Mouse (Mus musculus): ENCODE results near the gene Cdca3.
"Not testable (repeated sequence)": the region's sequence is repeated elsewhere in the genome, so short reads cannot be mapped to it uniquely, and the experiment has no call there.

Cdca3 gene

GRCm38 (mm10) chr6:124809775-124810538 is 19.4 kb upstream of the Cdca3 start:
- no peak for DNase-seq

DNA sequence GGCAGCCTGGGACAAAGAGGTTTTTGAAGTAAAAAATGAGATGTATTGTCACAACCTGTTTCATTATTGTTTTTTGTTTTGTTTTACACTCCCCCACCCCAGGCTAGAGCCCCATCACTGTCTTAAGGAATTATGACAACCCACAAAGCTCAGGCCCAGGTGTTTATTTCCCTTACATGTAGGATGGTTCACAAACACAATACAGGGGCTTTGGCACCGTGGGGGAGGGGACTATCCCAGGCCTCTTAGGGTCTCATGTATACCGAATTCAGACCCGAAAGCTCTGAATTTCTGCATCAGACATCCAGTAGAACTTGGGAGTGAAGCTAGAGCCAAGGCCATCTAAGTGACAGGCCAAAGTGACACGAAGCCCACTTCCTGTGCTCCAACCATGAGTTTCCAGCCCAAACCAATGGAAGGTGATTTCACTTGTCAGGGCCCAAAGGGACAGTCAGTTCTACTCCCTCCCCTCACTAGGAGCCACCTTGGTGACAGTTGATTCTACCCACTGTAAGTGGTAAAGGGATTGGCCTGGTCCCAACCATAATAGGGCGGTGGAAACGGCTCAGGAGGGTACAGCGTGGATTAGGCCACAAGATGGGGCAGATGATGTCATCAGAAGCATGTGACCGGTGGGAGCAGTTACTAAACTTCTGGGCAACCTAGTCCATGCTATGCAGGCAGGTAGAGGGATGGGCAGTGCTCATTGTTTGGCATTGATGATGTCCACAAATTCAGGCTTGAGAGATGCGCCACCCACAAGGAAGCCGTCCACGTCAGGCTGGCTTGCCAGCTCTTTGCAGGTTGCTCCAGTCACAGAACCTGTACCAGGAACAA is 18.6 kb upstream of the Cdca3 start:
- not testable (repeated sequence) for DNase-seq

DNA sequence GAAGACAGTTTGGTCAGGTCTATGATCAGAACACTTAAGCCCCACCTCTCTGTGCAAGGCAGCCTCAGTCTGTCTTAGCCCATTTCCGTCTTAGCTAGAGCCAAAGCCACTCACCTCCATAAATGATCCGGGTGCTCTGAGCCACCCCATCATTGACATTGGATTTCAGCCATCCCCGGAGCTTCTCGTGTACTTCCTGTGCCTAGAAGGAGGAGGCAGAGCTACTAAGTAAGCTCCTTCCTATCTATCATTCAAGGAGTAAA is 18.0 kb upstream of the Cdca3 start:
- DNase-seq = no peak

DNA sequence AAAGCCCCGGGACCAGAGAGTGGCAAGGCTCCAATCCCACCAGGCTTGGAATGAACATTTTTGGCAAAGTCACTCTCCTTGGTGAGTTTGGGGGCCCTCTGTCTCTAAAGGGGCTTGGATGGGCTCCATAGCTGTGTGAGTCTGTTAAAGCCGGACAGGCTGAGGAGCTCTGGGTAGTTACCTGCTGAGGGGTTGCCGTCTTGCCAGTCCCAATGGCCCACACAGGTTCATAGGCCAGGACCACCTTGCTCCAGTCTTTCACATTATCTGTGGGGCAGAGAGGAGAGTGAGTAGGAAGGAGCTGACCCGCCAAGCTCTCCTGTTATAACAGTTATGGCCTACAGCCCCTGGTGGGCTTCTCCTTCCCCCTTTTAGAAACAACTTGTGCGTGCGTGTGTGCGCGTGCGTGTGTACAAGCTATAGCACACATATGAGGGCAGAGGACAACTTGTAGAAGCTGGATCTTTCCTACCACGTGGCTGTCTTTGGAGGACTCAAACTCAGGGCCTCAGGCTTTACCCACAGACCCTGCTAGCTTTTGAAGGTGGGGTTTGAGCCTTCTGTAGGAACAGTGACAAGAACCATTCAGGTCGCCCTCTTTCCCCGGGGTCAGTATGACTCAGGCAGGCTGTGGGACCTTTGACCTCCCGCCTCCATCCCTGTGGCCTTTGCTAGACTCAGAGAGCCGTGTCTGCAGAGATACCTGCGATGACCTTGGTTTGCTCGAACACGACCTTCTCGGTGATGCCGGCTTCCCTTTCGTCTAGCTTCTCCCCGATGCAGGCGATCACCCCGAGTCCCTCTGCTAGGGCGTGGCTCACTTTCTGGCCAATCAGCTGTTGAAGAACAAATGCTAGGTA is 17.4 kb upstream of the Cdca3 start:
- no peak for DNase-seq

DNA sequence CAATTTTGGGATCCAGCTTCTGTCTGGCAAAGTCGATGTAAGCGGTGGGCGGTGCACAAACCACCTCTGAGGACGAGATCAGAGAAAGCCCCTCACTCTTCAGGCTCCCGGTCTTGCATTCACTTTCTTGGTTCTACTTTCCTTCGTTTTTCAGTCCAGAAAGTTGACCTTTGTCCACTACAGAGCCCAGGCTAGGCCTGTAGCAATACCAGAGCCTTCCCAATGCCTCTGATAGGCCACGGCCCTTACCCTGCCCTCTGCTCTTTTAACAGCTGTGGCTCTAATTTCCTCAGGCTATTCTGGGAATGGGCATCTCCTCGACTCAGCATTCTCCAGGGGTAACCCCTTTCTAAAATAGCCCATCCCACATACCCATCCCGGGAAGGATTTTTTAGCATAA is 16.5 kb upstream of the Cdca3 start:
- DNase-seq = no peak

DNA sequence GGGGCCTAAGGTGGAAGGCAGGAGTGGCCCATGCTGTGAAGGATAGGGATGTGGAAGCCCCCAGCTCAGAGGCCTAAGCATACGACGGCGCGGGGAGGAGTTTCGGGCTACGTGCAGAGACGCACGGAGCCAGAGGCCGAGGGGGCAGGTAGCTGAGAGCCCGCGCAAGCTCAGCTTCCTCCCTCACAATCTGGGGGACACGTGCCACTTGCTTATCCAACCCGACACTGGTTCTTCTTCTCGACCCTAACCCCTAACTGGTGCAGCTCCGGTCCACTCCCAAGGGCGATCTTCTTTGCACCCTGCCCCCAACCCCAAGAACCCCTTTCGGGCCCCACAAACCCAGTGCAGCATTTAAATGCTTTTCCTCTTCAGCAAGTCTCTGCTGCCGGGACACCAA is 15.9 kb upstream of the Cdca3 start:
- DNase-seq = peak; percentile 56

DNA sequence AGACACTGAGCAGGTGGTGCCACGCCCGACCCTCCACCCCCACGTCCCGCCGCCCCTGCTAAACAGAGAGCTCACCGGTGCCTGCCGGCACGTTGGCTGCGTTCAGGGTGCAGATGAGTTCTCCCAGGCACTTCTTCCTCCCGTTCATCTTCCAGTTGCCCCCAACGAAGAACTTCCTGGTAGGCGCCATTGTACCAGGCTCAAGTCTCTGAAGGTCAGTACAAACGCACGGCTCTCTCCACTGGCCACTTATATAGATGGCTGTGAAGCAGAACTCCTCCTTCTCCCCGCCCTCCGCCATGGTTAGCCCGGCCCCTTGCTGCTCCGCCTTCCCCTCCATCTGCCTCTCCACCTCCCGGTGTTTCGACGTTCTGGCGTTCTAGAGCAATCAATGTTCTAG is 15.4 kb upstream of the Cdca3 start, which contains the start of gene Tpi1:
TSS of gene Tpi1 (minus strand) at position 364 of the 400 bp plus-strand sequence.
- DNase-seq = peak; percentile 91

DNA sequence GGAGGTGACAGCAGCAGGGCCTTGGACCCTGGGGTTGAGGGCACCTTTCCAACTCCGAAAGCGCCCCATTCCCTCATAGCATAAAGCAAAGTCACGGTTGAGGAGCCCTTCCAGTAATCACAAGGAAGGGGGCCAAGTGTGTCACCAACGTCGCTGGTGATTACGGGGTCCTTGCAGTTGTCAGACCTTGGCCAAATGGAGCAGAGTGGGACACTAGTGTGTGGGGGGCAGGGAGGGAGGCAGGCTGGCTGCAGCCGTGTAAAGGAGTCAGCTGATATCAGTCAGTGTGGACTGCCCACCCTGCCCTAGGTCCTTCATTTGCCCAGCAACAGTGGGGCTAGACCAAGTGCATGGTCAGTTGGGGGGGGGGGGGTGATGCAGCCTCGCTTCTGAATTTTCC is 14.9 kb upstream of the Cdca3 start:
- DNase-seq = no peak

DNA sequence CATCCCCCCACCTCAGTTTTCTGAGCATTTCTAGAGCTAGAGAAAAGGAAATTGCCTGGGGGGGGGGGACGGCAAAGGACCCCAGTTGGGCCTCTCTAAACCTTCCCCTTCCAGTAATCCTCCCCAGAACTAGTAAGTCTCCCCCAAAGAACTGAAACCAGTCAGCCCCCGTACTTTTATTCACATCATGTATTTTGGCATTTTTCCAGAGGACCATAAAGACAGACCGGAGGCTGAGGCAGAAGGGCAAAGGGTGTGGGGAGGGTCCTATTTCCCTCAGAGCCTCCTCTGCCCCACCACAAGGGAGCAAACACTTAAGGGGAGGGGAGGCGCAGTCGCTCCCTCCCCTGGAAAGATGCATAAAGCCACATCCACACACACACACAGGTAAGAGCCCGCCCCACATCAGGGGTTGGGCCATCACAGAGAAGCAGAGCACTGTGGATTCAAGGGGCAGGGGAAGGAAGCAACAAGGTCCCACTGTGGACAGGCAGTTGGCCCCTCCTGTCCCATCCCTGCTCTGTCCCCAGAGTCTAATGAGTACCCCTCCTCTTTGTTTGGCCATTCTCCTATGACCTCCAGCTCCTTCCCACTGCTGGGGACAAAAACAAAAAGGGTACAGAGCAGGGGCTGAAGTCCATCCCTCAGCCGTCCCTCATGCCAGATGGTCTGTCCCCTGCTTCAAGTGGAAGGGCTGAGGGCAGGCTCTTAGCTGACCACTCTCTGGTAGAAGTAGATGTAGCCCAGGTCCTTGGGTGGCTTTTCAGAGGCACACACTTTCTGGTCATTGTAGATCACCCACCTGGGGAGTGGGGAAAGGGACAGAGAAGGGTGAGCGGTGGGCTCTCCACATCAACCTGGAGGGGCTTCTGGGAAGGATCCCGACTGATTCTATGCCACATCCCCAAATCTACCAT is 14.2 kb upstream of the Cdca3 start:
- no peak for DNase-seq

DNA sequence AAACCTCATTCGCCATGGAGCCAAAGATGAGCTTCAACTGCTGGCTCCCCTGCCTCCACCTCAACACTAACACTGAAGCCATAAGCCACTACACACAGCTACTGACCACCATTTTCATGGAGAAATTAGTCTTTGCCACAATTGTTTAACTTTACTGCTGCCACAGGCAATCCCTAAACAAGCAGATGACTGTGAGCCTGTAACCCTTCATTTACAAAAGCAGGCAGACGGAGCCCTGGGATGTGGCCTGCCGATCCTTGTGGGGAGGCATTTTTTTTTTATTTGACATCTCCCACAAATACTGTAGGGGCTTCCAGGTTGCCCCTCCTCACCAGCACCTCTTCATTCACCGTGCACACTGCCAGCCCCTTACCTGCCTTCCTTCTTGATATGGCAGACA is 12.7 kb upstream of the Cdca3 start:
- DNase-seq = no peak

DNA sequence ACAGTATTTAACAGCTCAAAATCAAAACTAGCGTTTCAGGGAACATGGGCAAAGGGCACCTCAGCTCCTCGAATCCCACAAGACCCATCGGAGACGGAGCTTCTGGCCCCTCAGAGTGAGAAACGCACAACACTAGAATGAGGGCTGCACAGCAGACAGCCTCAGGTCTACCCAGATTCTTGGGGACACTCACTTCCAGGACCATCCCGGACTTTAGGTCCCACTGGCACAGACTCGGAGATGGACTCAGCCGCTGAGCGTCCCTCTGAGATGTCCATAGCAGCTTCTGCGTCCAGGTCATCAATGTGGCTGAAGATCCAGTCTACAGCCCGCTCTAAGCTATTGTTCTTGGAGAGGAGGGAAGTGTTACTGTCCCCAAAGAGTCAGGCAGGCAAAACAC is 12.2 kb upstream of the Cdca3 start:
- DNase-seq = no peak

DNA sequence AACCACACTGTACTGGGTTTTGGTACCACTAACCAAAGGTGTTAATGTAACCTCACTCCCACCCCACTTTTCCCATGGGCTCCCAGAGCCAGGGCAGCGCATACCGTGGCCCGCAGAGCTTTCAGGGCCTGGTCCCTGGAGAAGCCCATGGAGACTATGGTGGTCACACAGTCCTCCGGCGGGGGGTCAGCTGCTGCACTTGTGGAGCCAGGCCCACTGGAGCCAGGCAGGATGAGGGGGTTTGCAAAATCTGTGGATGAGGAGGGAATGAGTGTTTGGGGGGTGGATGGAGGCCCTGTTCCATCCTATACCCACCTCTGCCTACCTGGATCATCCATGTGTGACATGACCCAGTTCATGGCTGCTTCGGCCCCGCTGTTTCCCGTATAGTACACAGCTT is 11.8 kb upstream of the Cdca3 start:
- DNase-seq = no peak

- no peak for DNase-seq
Measured at GRCm38 (mm10) chr6:124817971-124818370, 11.4 kb upstream of the Cdca3 start.

GRCm38 (mm10) chr6:124820891-124821290 is 8.5 kb upstream of the Cdca3 start:
- no peak for DNase-seq

DNA sequence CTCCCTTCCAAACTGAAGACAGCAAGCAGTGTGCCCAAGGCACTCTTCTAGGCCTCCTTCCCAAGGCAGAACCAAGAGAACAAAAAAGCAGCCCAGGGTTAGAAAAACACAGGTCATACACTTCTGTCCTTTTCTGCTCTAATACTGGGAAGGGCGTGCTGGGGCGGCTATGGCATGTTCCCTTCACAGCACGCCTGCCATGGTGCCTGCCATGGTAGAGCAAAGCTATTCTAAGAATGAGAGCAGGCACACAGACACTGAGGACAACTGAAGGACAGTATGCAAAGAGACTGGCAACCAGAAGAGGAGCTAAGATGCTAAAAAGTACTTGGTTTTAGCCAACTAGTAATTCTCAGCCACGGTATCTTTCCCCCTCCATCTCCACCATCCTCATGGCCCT is 7.3 kb upstream of the Cdca3 start:
- no peak for DNase-seq

DNA sequence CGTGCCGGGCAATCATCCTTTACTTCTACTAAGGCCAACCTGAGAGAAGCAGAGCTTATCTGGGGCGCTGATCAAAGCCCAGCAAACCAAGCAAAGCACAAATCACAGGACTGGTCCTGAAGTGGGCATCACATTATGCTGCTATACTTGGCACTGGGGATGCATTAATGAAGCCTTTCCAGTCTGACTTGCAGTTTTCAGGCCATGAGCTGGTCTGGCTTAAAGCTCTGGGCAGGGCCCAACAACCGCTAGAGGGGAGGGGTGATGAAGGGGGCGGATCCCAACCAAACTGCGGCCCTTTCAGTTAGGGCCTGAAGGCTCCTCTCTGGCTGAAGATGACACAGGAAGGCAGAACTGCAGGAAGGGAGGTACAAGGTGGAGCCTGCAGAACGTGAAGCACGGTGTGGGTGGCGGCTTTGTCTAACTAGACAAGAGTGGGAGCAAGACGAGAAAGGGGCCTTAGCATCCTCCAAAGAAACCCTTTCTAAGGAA is 1.2 kb upstream of the Cdca3 start:
- DNase-seq = no peak

GRCm38 (mm10) chr6:124829799-124830700 is 703 bp downstream of the Cdca3 start:
- DNase-seq = peak; percentile 92

DNA sequence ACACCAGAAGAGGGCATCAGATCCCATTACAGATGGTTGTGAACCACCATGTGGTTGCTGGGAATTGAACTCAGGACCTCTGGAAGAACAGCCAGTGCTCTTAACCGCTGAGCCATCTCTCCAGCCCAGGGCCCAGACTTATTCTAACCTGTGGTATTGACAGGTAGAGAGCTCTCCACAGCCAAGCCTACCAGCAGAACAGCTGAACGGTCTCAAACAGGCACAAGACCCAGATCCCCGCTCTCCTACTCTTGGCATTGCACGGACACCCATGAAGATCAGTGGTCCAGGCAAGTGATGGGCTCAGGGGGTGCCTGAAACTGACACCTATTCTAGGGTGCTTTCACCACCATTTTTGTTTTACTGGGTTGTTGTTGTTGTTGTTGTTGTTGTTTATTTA is 1.9 kb downstream of the Cdca3 start:
- not testable (repeated sequence) for DNase-seq

DNA sequence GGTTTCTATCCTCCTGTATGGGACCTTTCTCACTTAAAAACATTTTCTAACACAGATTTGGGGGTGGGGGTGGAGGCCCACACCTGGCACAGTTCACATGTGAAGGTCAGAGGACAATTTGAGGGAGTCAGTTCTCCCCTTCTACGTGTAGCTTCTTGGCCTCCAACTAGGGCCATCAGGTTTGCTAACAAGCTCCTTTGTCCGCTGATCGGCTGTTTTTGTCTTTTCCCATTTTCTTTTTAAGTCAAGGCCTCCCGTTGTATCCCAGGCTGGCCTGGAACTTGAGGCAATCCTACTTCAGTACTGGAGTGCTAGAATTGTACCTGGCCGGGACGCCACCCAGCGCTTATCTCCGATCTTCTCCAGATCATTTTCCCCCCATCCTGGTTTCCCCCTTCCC is 2.3 kb downstream of the Cdca3 start:
- no peak for DNase-seq

- no peak for DNase-seq
Measured at GRCm38 (mm10) chr6:124834512-124835081, 5.2 kb downstream of the Cdca3 start.

- DNase-seq = peak; percentile 64
Measured at GRCm38 (mm10) chr6:124835531-124835930, 6.2 kb downstream of the Cdca3 start.
